Mouse (Mus musculus): ENCODE measurements around the gene Ccdc85a. TPM values are rescaled to one million over a fixed set of nuclear protein-coding genes. Genes with fewer than 3 reads are reported as not detected.
"Not testable (repeated sequence)": the region's sequence is repeated elsewhere in the genome, so short reads cannot be mapped to it uniquely, and the experiment has no call there.

The Ccdc85a gene
- polyA plus RNA-seq, 1 experiment from 2014 or later: 2.9 TPM

GRCm38 (mm10) chr11:28465726-28466125 lies 118.4 kb downstream of the Ccdc85a start:
- DNase-seq (ENCODE audit: low spot score, missing footprints) (no peak), ATAC-seq (ENCODE audit: low FRiP score) (no peak)
- H3K9me3 ChIP-seq (ENCODE audit: control insufficient read depth, low read length): no peaks in the 10 kb centered on the region

GRCm38 (mm10) chr11:28464926-28465325 lies 119.2 kb downstream of the Ccdc85a start:
- Histone ChIP-seq H3K9ac (ENCODE audit: low read length) (no peak overlapping the region), H3K4me3 (ENCODE audit: low read depth, low read length) (no peak overlapping the region), H3K27me3 (ENCODE audit: control insufficient read depth, insufficient read depth, low read length) (no peaks in the 10 kb centered on the region), H3K9me3 (ENCODE audit: control insufficient read depth, low read length) (no peaks in the 10 kb centered on the region), H3K4me1 (ENCODE audit: control insufficient read depth, insufficient read depth, low read length) (no peaks in the 10 kb centered on the region), H3K36me3 (ENCODE audit: control insufficient read depth, insufficient read depth, low read length) (no peaks in the 10 kb centered on the region), H3K27ac (ENCODE audit: low read depth, low read length) (no peak overlapping the region), H3K4me2 (no peak overlapping the region)
- ATAC-seq (ENCODE audit: low FRiP score) (no peak), DNase-seq (ENCODE audit: low spot score, missing footprints) (no peak)
- 91% methylated on average over 1 of the region's 1 CpGs for WGBS

More at GRCm38 (mm10) chr11:28465726-28466125, 118.4 kb downstream of the Ccdc85a start:
- H3K9ac ChIP-seq (ENCODE audit: low read length): no peak overlapping the region
- no peaks in the 10 kb centered on the region for H3K27me3 ChIP-seq (ENCODE audit: control insufficient read depth, insufficient read depth, low read length)
- no peak overlapping the region for H3K27ac ChIP-seq (ENCODE audit: low read depth, low read length)
- H3K4me2 ChIP-seq: no peak overlapping the region
- H3K4me3 ChIP-seq (ENCODE audit: low read depth, low read length): no peak overlapping the region
- H3K36me3 ChIP-seq (ENCODE audit: control insufficient read depth, insufficient read depth, low read length): no peaks in the 10 kb centered on the region
- H3K4me1 ChIP-seq (ENCODE audit: control insufficient read depth, insufficient read depth, low read length): no peaks in the 10 kb centered on the region

- H3K36me3 ChIP-seq (ENCODE audit: control insufficient read depth, insufficient read depth, low read length): no peaks in the 10 kb centered on the region
- no peak for DNase-seq (ENCODE audit: low spot score, missing footprints)
- 100% methylated on average over 1 of the region's 1 CpGs for WGBS
- no peaks in the 10 kb centered on the region for H3K27me3 ChIP-seq (ENCODE audit: control insufficient read depth, insufficient read depth, low read length)
- no peak overlapping the region for H3K27ac ChIP-seq (ENCODE audit: low read depth, low read length)
- no peak overlapping the region for H3K4me3 ChIP-seq (ENCODE audit: low read depth, low read length)
- H3K9me3 ChIP-seq (ENCODE audit: control insufficient read depth, low read length): no peaks in the 10 kb centered on the region
- no peak for ATAC-seq (ENCODE audit: low FRiP score)
- H3K4me1 ChIP-seq (ENCODE audit: control insufficient read depth, insufficient read depth, low read length): no peaks in the 10 kb centered on the region
- H3K9ac ChIP-seq (ENCODE audit: low read length): no peak overlapping the region
- H3K4me2 ChIP-seq: no peak overlapping the region
These were observed 125.0 kb downstream of the Ccdc85a start for GRCm38 (mm10) chr11:28459165-28459564.

DNA sequence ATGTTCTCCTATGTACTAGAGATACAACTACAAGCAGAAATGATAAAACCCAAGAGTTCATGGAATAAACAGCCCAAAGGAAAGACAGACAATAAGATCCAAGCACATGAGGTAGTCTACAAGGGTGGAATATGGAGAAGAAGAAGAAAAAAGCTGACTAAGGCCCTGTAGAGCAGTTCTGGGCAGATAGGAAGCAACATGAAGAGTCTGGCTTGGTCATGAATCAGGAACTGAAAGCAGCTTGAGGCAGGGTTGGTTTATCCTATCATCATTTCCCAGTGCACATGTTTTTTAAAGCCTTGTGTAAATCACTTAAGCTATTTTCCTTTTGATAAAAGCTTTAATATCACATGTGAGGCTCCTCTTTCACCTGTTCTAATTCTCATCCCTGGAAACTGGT lies 144.2 kb downstream of the Ccdc85a start:
- H3K9me3 ChIP-seq (ENCODE audit: control insufficient read depth, low read length): no peaks in the 10 kb centered on the region
- no peaks in the 10 kb centered on the region for H3K4me1 ChIP-seq (ENCODE audit: control insufficient read depth, insufficient read depth, low read length)
- DNase-seq (ENCODE audit: low spot score, missing footprints): no peak
- no peak overlapping the region for H3K9ac ChIP-seq (ENCODE audit: low read length)
- H3K4me2 ChIP-seq: no peak overlapping the region
- H3K27me3 ChIP-seq (ENCODE audit: control insufficient read depth, insufficient read depth, low read length): no peaks in the 10 kb centered on the region
- no peak overlapping the region for H3K4me3 ChIP-seq (ENCODE audit: low read depth, low read length)
- no peak for ATAC-seq (ENCODE audit: low FRiP score)
- H3K27ac ChIP-seq (ENCODE audit: low read depth, low read length): no peak overlapping the region
- no peaks in the 10 kb centered on the region for H3K36me3 ChIP-seq (ENCODE audit: control insufficient read depth, insufficient read depth, low read length)

GRCm38 (mm10) chr11:28422451-28423231 lies 161.5 kb downstream of the Ccdc85a start:
- Histone ChIP-seq H3K9ac (ENCODE audit: low read length) (no peak overlapping the region), H3K9me3 (ENCODE audit: control insufficient read depth, low read length) (no peaks in the 10 kb centered on the region), H3K4me3 (ENCODE audit: low read depth, low read length) (no peak overlapping the region), H3K36me3 (ENCODE audit: control insufficient read depth, insufficient read depth, low read length) (no peaks in the 10 kb centered on the region), H3K27me3 (ENCODE audit: control insufficient read depth, insufficient read depth, low read length) (no peaks in the 10 kb centered on the region), H3K27ac (ENCODE audit: low read depth, low read length) (no peak overlapping the region), H3K4me2 (no peak overlapping the region), H3K4me1 (ENCODE audit: control insufficient read depth, insufficient read depth, low read length) (no peaks in the 10 kb centered on the region)
- no peak for DNase-seq (ENCODE audit: low spot score, missing footprints)
- ATAC-seq (ENCODE audit: low FRiP score): no peak
- 93% methylated on average over 2 of the region's 2 CpGs for WGBS

GRCm38 (mm10) chr11:28415841-28416240 lies 168.3 kb downstream of the Ccdc85a start:
- no peaks in the 10 kb centered on the region for H3K27me3 ChIP-seq (ENCODE audit: control insufficient read depth, insufficient read depth, low read length)
- H3K4me2 ChIP-seq: no peak overlapping the region
- ATAC-seq (ENCODE audit: low FRiP score) (no peak), DNase-seq (ENCODE audit: low spot score, missing footprints) (no peak)
- H3K9ac ChIP-seq (ENCODE audit: low read length): no peak overlapping the region
- no peaks in the 10 kb centered on the region for H3K4me1 ChIP-seq (ENCODE audit: control insufficient read depth, insufficient read depth, low read length)
- no peak overlapping the region for H3K27ac ChIP-seq (ENCODE audit: low read depth, low read length)
- no peak overlapping the region for H3K4me3 ChIP-seq (ENCODE audit: low read depth, low read length)
- no peaks in the 10 kb centered on the region for H3K36me3 ChIP-seq (ENCODE audit: control insufficient read depth, insufficient read depth, low read length)
- no peaks in the 10 kb centered on the region for H3K9me3 ChIP-seq (ENCODE audit: control insufficient read depth, low read length)
- WGBS: 70% methylated on average over 2 of the region's 2 CpGs

- not testable (repeated sequence) for H3K27ac ChIP-seq (ENCODE audit: low read depth, low read length); H3K27me3 ChIP-seq (ENCODE audit: control insufficient read depth, insufficient read depth, low read length); H3K9ac ChIP-seq (ENCODE audit: low read length); H3K9me3 ChIP-seq (ENCODE audit: control insufficient read depth, low read length); H3K36me3 ChIP-seq (ENCODE audit: control insufficient read depth, insufficient read depth, low read length); H3K4me2 ChIP-seq; DNase-seq (ENCODE audit: low spot score, missing footprints); H3K4me1 ChIP-seq (ENCODE audit: control insufficient read depth, insufficient read depth, low read length); H3K4me3 ChIP-seq (ENCODE audit: low read depth, low read length); ATAC-seq (ENCODE audit: low FRiP score)
- 90% methylated on average over 2 of the region's 2 CpGs for WGBS
These were observed 174.2 kb downstream of the Ccdc85a start for GRCm38 (mm10) chr11:28409880-28410279.

- Histone ChIP-seq H3K27me3 (ENCODE audit: control insufficient read depth, insufficient read depth, low read length) (no peaks in the 10 kb centered on the region), H3K4me3 (ENCODE audit: low read depth, low read length) (no peak overlapping the region), H3K36me3 (ENCODE audit: control insufficient read depth, insufficient read depth, low read length) (no peaks in the 10 kb centered on the region), H3K4me1 (ENCODE audit: control insufficient read depth, insufficient read depth, low read length) (no peaks in the 10 kb centered on the region), H3K27ac (ENCODE audit: low read depth, low read length) (no peak overlapping the region), H3K9ac (ENCODE audit: low read length) (no peak overlapping the region), H3K9me3 (ENCODE audit: control insufficient read depth, low read length) (no peaks in the 10 kb centered on the region), H3K4me2 (no peak overlapping the region)
- no peak for DNase-seq (ENCODE audit: low spot score, missing footprints)
- WGBS: 68% methylated on average over 1 of the region's 1 CpGs
- no peak for ATAC-seq (ENCODE audit: low FRiP score)
These were observed 187.0 kb downstream of the Ccdc85a start for GRCm38 (mm10) chr11:28397166-28397565.

DNA sequence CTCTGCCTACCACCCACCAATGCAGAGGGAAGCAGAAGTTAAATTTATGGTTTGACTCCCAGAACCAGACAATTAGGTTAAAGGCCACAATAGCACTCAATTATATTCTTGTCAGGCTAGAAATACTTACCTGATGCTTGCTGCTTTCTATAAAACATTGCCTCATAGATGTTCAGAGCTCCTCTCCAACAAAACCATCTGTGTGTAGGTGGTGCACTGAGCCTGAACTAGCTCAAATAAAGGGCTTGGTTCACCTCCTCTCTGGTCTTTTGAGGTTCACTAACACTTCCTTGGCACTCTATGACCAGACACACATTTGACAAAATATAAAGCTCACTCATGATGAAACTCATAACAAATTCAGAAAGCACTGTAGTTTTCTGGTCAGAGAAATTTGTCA lies 208.2 kb downstream of the Ccdc85a start:
- Histone ChIP-seq H3K27me3 (ENCODE audit: control insufficient read depth, insufficient read depth, low read length) (no peaks in the 10 kb centered on the region), H3K27ac (ENCODE audit: low read depth, low read length) (no peak overlapping the region), H3K9me3 (ENCODE audit: control insufficient read depth, low read length) (no peaks in the 10 kb centered on the region), H3K4me3 (ENCODE audit: low read depth, low read length) (no peak overlapping the region), H3K4me2 (no peak overlapping the region), H3K9ac (ENCODE audit: low read length) (no peak overlapping the region), H3K4me1 (ENCODE audit: control insufficient read depth, insufficient read depth, low read length) (no peaks in the 10 kb centered on the region), H3K36me3 (ENCODE audit: control insufficient read depth, insufficient read depth, low read length) (no peaks in the 10 kb centered on the region)
- ATAC-seq (ENCODE audit: low FRiP score) (no peak), DNase-seq (ENCODE audit: low spot score, missing footprints) (no peak)

Data from midbrain, embryonic 11.5 days (tissue).